Mouse (Mus musculus): ENCODE results near the gene Twnk.
A peak's percentile ranks its signal among the peaks of the same experiment; 100 is the strongest.
"Not testable (repeated sequence)": the region's sequence is repeated elsewhere in the genome, so short reads cannot be mapped to it uniquely, and the experiment has no call there.

Gene Twnk

GRCm38 (mm10) chr19:45025937-45026568 is 20.6 kb downstream of the Twnk start:
- DNase-seq (ENCODE audit: low spot score), result no peak

- no peak for DNase-seq (ENCODE audit: low spot score)
Measured at GRCm38 (mm10) chr19:45026958-45027670, 21.7 kb downstream of the Twnk start.

- DNase-seq (ENCODE audit: low spot score), result no peak
Measured at GRCm38 (mm10) chr19:45027848-45028247, 22.4 kb downstream of the Twnk start.

GRCm38 (mm10) chr19:45028746-45029145 is 23.3 kb downstream of the Twnk start:
- DNase-seq (ENCODE audit: low spot score), result no peak

- no peak for DNase-seq (ENCODE audit: low spot score)
Measured at GRCm38 (mm10) chr19:45029571-45029970, 24.1 kb downstream of the Twnk start.

GRCm38 (mm10) chr19:45030111-45030510 is 24.6 kb downstream of the Twnk start:
- DNase-seq (ENCODE audit: low spot score), result no peak

- no peak for DNase-seq (ENCODE audit: low spot score)
Measured at GRCm38 (mm10) chr19:45030746-45031693, 25.6 kb downstream of the Twnk start.

- no peak for DNase-seq (ENCODE audit: low spot score)
Measured at GRCm38 (mm10) chr19:45031780-45032179, 26.3 kb downstream of the Twnk start.

- no peak for DNase-seq (ENCODE audit: low spot score)
Measured at GRCm38 (mm10) chr19:45032570-45033332, 27.3 kb downstream of the Twnk start.

GRCm38 (mm10) chr19:45036867-45037266 is 31.4 kb downstream of the Twnk start:
- no peak for DNase-seq (ENCODE audit: low spot score)

- DNase-seq (ENCODE audit: low spot score), result not testable (repeated sequence)
Measured at GRCm38 (mm10) chr19:45038198-45038597, 32.7 kb downstream of the Twnk start.

- no peak for DNase-seq (ENCODE audit: low spot score)
Measured at GRCm38 (mm10) chr19:45040214-45040613, 34.8 kb downstream of the Twnk start.

GRCm38 (mm10) chr19:45044389-45044927 is 39.0 kb downstream of the Twnk start:
- DNase-seq (ENCODE audit: low spot score), result no peak

- no peak for DNase-seq (ENCODE audit: low spot score)
Measured at GRCm38 (mm10) chr19:45045236-45045635, 39.8 kb downstream of the Twnk start.

GRCm38 (mm10) chr19:45045651-45046050 is 40.2 kb downstream of the Twnk start, which contains the start of gene Pdzd7:
Gene Pdzd7, minus strand, starts transcription at chr19:45045717.
- DNase-seq (ENCODE audit: low spot score), result no peak

GRCm38 (mm10) chr19:45046523-45047321 is 41.3 kb downstream of the Twnk start:
- DNase-seq (ENCODE audit: low spot score), result no peak

GRCm38 (mm10) chr19:45047417-45047934 is 42.0 kb downstream of the Twnk start, which contains the start of gene Sfxn3:
Gene Sfxn3, plus strand, starts transcription at chr19:45047503.
- peak; percentile 87 for DNase-seq (ENCODE audit: low spot score)

- DNase-seq (ENCODE audit: low spot score), result no peak
Measured at GRCm38 (mm10) chr19:45047935-45048643, 42.6 kb downstream of the Twnk start.

GRCm38 (mm10) chr19:45048644-45049365 is 43.3 kb downstream of the Twnk start:
- no peak for DNase-seq (ENCODE audit: low spot score)

Data from urinary bladder, postnatal 10 days (tissue).